Mouse (Mus musculus) small intestine, adult 2 months (tissue): ENCODE data around the gene Nmnat2.

ENCODE experiments used
- CTCF ChIP-seq: fragments of 200-500 bp; IDR thresholded peaks from 2 replicates; pipeline ENCODE4 v1.5.1; 2012; ENCODE audit warnings: low read depth, mild to moderate bottlenecking, control low read depth, inconsistent platforms, low read length, moderate library complexity, mixed read lengths; ENCODE audit not compliant: insufficient replicate concordance, insufficient read length; ENCODE audit errors: extremely low read depth
- POLR2A ChIP-seq: fragments of 200-500 bp; IDR thresholded peaks from 2 replicates; pipeline ENCODE4 v1.6.1; 2012; ENCODE audit warnings: low read depth, mild to moderate bottlenecking, control low read depth, inconsistent platforms, low read length, moderate library complexity

DNA sequence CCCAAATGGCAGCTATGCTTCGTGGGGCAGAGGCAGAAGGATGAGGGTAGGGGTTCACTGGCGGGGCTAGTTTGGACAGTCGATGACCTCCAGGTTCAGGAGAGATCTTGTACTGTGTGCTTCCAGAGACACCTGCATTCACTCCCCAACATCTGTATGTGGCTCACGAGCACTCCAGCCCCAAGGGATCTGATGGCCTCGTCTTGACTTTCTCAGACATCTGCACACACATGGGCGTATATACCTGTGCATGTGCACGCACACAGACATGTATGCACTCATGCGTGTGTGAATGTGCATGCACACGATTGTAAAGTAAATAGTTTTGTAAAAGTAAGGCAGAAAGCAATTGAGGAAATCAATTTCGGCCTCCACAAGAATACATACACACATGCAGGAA lies 117.9 kb downstream of the Nmnat2 start:
- TF ChIP-seq POLR2A: no peak
- TF ChIP-seq CTCF: no peak
